Mouse (Mus musculus): Measurements from ENCODE around the gene Lhx6.

GRCm38 (mm10) chr2:36148876-36149365 is 43.7 kb upstream of the Lhx6 start:
- TF ChIP-seq CTCF (IDR thresholded peaks at IDR 0.05) (no peak), EP300 (IDR thresholded peaks at IDR 0.05) (no peak)

All from lung, postnatal 0 days (tissue).